Mouse (Mus musculus): ENCODE data around the gene Thap11.
"Not testable (repeated sequence)": the region's sequence is repeated elsewhere in the genome, so short reads cannot be mapped to it uniquely, and the experiment has no call there.

Gene Thap11

GRCm38 (mm10) chr8:105854715-105855216 is at the start of gene Thap11:
Gene Thap11, plus strand, starts transcription at chr8:105855132.
- peak; percentile 93 to 96 for DNase-seq

DNA sequence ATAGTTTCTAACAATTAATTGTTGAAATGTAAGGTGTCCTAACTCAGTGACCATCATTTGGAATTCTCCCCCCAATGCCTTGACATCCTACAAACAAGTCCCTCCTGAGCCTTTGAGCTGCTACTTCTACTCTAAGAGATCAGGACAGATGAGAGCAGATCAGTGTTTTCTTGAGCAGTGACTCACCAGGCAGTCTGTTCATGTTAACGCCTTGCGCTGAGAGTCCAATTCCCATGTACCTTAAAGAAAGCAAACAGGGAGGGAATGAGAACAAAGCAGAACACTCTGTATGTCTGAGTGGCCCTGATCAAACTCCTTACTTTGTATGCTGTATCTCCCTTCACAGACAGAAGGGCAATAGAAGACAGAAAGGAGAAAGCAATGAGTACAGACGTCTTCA is 49.6 kb upstream of the Thap11 start:
- DNase-seq = no peak

DNA sequence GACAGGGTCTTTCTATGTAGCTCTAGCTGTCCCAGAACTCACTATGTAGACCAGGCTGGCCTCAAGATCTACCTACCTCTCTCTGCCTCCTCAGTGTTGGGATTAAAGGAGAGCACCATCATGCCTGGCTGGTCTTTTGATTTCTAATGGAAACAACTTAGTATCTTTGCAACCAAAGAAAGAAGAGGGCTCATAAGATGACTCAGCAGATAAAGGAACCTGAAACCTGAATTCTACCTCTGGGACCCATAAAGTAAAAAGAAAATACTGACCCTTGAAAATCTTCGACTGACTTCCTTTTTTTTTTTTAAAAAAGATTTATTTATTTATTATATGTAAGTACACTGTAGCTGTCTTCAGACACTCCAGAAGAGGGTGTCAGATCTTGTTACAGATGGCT is 49.0 kb upstream of the Thap11 start:
- no peak for DNase-seq

DNA sequence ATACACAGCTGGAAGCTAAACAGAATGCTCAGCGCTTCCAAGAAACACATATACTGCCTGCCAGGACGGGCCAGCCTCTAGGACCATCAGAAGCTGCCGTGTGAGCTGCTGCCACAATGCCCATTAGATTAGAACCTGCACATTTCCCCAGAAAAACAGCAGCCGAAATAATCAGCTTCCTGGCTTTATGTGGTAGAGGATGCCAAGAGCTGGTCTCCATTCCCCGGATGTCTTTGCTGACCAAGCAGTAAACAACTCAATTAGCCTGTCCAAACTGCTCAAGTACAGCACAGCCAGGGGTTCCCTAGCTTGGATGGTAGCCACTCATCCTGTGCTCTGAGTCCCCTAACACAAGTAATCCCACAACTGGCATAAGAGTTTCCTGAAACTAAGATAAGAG is 47.2 kb upstream of the Thap11 start:
- DNase-seq = peak; percentile 47 to 65

DNA sequence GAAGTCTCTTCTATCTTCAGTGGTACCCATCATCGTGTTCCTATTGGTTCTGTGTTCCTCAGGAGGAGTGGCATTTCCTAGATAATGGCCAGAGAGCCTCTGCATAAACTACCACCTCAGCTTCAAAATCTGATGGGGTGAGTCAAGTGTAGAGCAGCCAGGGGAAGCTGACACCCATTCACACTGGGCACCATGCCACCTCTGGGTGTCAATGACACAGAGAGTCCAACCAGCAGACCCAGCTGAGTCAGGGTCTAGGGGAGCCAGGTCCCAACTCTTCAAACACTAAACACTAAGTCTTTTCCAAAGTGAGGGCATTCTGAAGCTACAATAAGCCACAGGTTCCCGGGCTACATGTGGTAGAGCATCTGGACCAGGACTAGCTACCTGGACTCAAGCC is 46.5 kb upstream of the Thap11 start:
- DNase-seq = peak; percentile 52 to 73

DNA sequence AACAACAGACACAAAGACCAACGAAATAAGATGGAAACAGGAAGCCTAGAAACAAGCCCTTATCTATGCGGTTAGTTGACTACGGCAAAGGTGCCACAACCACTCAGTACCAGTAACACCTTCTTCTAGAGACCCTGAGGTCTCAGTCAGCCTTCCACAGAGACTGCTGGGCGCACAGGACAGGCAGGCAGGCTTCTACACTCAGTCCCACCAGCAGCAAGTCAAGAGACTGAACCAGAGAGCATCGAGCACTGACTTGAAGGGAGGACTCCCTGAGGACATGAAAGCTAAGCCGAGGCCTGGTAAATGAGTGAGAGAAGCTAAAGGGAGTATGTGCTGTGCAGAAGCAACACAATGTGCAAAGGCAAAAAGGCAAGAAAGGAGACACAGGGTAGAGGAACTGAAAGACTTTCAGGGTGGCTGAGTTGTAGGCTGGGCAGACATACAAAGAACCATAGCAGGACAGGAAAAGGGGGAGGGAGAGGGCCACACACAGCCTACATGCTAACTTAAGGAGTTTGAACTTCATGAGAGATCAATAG is 44.6 kb upstream of the Thap11 start:
- DNase-seq = no peak

GRCm38 (mm10) chr8:105811061-105811460 is 43.9 kb upstream of the Thap11 start:
- DNase-seq = no peak

GRCm38 (mm10) chr8:105811543-105811942 is 43.4 kb upstream of the Thap11 start:
- DNase-seq = no peak

- peak; percentile 42 to 44 for DNase-seq
These were observed 42.4 kb upstream of the Thap11 start for GRCm38 (mm10) chr8:105812511-105812910.

DNA sequence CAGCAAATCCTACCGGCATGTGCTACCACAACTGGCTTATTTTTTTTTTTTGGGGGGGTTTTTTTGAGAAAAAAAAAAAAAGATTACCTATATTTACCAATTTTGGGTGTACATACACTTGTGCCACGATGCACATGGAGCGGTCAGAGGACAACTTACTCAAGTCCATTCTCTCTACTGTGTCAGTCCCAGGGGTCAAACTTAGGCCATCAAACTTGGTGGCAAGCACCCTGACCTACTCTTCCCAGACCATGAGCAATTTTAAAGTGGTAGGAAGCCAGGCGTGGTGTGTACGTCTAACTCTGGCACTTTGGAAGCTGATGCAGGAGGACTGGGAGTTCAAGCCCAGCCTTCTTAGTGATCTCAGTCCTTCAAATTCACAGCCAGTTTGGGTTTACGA is 41.7 kb upstream of the Thap11 start:
- DNase-seq = no peak

DNA sequence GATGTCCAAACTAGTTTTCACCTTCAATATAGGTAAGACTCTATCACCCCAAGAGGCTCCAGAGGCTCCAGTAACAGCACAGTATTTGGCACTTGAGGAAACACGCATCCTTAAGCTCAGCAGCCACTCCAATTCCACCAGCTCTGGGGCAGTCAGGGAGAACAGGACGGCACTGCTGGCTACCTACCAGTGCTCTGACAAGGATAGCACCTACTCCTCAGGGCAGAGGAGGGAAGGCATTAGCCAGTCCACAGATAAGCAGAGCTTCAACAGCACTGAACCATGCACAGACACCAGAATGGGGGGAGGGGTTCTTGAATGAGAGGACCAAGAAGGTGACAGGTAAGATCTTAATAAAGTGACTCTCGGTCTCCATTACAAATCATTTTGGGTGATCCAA is 35.3 kb upstream of the Thap11 start:
- no peak for DNase-seq

- DNase-seq = no peak
These were observed 34.0 kb upstream of the Thap11 start for GRCm38 (mm10) chr8:105820925-105821324.

GRCm38 (mm10) chr8:105825506-105825905 is 29.4 kb upstream of the Thap11 start:
- no peak for DNase-seq

- DNase-seq = peak in 1 of 2 experiments; percentile 35
These were observed 28.6 kb upstream of the Thap11 start for GRCm38 (mm10) chr8:105826379-105826778.

GRCm38 (mm10) chr8:105826861-105827848 is 27.8 kb upstream of the Thap11 start, which contains the start of the genes Ranbp10 and Tsnaxip1:
Gene Ranbp10, minus strand, starts transcription at chr8:105827350.
Gene Tsnaxip1, plus strand, starts transcription at chr8:105827731.
- DNase-seq = peak; percentile 97 to 99

DNA sequence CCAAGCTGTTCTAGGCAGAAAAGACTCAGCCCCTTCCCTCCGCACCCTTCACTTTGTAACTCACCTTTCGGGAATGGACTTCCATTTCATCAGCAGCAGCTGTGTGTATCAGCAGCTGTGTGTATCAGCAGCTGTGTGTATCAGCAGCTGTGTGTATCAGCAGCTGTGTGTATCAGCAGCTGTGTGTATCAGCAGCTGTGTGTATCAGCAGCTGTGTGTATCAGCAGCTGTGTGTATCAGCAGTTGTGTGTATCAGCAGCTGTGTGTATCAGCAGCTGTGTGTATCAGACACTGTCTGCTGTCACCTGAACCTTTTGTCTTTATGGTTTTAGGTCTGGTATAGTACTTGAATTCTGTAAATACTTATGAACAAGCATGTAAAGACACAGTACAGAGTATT is 21.2 kb upstream of the Thap11 start:
- DNase-seq = not testable (repeated sequence)

DNA sequence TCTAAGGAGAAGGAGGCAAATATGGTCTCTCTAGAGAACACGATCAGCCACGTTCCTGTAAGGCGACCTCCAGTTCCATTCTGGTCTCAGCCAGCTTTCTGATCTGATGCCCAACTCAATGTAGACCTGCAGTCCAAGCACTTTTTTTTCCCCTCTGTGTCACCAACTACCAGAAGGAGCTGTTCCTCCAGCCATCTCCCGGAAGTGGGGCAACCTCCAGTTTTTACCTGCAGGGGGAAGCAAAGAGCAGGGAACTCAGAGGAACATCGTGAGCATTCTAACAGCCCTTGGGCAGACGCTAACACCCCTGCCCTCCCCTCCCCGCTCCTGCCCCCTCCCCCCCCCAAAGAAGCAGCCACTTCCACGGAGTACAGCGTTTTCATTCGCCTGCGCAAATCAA is 19.6 kb upstream of the Thap11 start:
- peak; percentile 81 to 90 for DNase-seq

GRCm38 (mm10) chr8:105836991-105837390 is 17.9 kb upstream of the Thap11 start:
- DNase-seq = no peak

DNA sequence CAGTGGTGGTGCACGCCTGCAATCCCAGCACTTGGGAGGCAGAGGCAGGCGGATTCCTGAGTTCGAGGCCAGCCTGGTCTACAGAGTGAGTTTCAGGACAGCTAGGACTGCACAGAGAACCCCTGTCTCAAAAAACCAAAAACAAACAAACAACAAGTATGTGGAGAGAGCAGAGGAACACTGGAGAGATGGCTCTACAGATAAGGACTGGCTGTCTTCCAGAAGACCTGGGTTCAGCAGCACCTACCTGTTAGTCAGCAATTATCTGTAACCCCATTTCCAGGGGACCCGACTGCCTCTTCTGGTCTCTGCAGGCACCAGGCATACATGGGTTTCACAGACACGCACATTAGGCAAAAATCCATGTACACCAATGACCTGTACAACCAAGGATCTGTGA is 15.7 kb upstream of the Thap11 start:
- no peak for DNase-seq

DNA sequence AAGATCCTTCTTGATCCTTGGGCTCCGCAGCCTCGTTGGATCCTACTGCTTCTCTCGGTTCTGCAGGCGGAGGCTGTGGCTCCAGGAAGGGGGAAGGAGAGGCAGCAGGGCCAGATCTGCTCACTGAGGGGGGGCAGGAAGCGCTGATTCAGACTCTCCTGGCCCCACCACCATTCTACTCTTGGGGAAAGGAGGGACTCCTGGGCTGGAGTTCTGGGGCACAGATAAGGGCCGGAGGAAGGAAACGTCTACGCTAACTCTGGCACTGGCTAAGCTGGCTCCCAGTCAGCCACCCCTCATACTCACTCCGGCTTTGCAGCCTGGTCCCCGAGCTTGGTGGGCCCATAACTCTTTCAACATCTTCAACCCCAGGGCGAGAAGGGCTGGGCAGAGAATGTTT is 8.3 kb upstream of the Thap11 start:
- DNase-seq = no peak

GRCm38 (mm10) chr8:105850014-105850413 is 4.9 kb upstream of the Thap11 start:
- no peak for DNase-seq

DNA sequence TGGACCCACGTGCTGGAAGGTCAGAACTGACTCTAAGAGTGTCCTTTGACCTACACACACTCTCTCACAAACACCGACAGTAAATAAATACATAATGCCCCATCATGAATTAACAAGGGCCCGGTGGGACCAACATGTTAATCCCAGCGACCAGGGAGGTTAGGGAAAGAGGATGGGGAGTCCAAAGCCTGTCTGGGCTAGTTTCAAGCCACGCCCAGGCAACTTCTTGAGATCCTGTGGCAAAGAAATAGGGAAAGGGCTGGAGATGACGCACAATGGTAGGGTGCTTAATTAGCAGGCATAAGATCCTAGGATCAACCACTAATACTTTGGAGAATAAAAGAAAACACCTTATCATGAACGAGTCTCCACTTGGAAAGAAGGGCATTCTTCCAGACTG is 4.3 kb upstream of the Thap11 start:
- no peak for DNase-seq

GRCm38 (mm10) chr8:105851651-105852143 is 3.2 kb upstream of the Thap11 start:
- peak; percentile 92 to 94 for DNase-seq
